ENCODE assay signal across 8 mouse cellular contexts in genomic region chr2:93252356-93252755, GRCm38 (mm10).
A peak's percentile ranks its signal among the peaks of the same experiment; 100 is the strongest.
DNase-seq lines count a peak whose midpoint lies in the region; ATAC-seq lines count a peak whose summit lies in the region.

No protein-coding gene starts in this region.

- no peak overlapping the region for H3K4me2 ChIP-seq in intestine, embryonic 14.5 days (ENCODE audit: low read length)
- no peak overlapping the region for H3K4me2 ChIP-seq in intestine, embryonic 15.5 days (replicated peaks)
- H3K4me2 ChIP-seq in hindbrain, embryonic 14.5 days (replicated peaks): no peak overlapping the region
- H3K4me2 ChIP-seq in neural tube, embryonic 12.5 days (replicated peaks): no peak overlapping the region

- H3K36me3 ChIP-seq in intestine, embryonic 14.5 days (ENCODE audit: control insufficient read depth, insufficient read depth, low read length): no peaks in the 10 kb centered on the region
- H3K36me3 ChIP-seq in intestine, embryonic 15.5 days: no peaks in the 10 kb centered on the region
- no peaks in the 10 kb centered on the region for H3K36me3 ChIP-seq in hindbrain, embryonic 14.5 days (replicated peaks; ENCODE audit: control insufficient read depth, insufficient read depth)
- no peaks in the 10 kb centered on the region for H3K36me3 ChIP-seq in neural tube, embryonic 12.5 days

- H3K27ac ChIP-seq in intestine, embryonic 14.5 days (ENCODE audit: low read depth): no peak overlapping the region
- no peak overlapping the region for H3K27ac ChIP-seq in intestine, embryonic 15.5 days
- no peak overlapping the region for H3K27ac ChIP-seq in hindbrain, embryonic 14.5 days
- peak overlapping the region; percentile 37; the same call in 1 of the 2 replicates for H3K27ac ChIP-seq in neural tube, embryonic 12.5 days

- no peak overlapping the region for H3K4me3 ChIP-seq in intestine, embryonic 14.5 days (ENCODE audit: low read depth, low read length)
- no peak overlapping the region for H3K4me3 ChIP-seq in intestine, embryonic 15.5 days (replicated peaks)
- no peak overlapping the region for H3K4me3 ChIP-seq in hindbrain, embryonic 14.5 days (replicated peaks; ENCODE audit: low read length)
- no peak overlapping the region for H3K4me3 ChIP-seq in neural tube, embryonic 12.5 days

- no peaks in the 10 kb centered on the region for H3K27me3 ChIP-seq in intestine, embryonic 14.5 days (replicated peaks; ENCODE audit: control insufficient read depth, insufficient read depth, low read length)
- no peaks in the 10 kb centered on the region for H3K27me3 ChIP-seq in intestine, embryonic 15.5 days (replicated peaks)
- no peaks in the 10 kb centered on the region for H3K27me3 ChIP-seq in hindbrain, embryonic 14.5 days (ENCODE audit: control insufficient read depth, insufficient read depth, low read length)
- no peaks in the 10 kb centered on the region for H3K27me3 ChIP-seq in neural tube, embryonic 12.5 days (replicated peaks)

- no peak for ATAC-seq in intestine, embryonic 14.5 days (replicated peaks; ENCODE audit: low FRiP score, low TSS enrichment, low read depth)
- no peak for ATAC-seq in intestine, embryonic 15.5 days
- ATAC-seq in hindbrain, embryonic 14.5 days (ENCODE audit: low FRiP score): peak; percentile 51; the same call in 1 of the 2 replicates
- peak; percentile 52 for ATAC-seq in neural tube, embryonic 12.5 days (ENCODE audit: low FRiP score, low read depth)
- no peak for ATAC-seq in megakaryocyte-erythroid progenitor cell, adult 5-6 weeks (replicated peaks; ENCODE audit: low FRiP score, low TSS enrichment, poor library complexity, severe bottlenecking)

- WGBS in intestine, embryonic 14.5 days: 48% methylated on average over 9 of the region's 9 CpGs
- 49% methylated on average over 9 of the region's 9 CpGs for WGBS in intestine, embryonic 15.5 days
- 25% methylated on average over 9 of the region's 9 CpGs for WGBS in hindbrain, embryonic 14.5 days
- 17% methylated on average over 9 of the region's 9 CpGs for WGBS in neural tube, embryonic 12.5 days

- peaks cover 3% of the 10 kb centered on the region; the same call in 1 of the 2 replicates for H3K9me3 ChIP-seq in intestine, embryonic 14.5 days (ENCODE audit: control insufficient read depth, low read length)
- H3K9me3 ChIP-seq in intestine, embryonic 15.5 days: no peaks in the 10 kb centered on the region
- H3K9me3 ChIP-seq in hindbrain, embryonic 14.5 days (ENCODE audit: control insufficient read depth, low read length): no peaks in the 10 kb centered on the region
- no peaks in the 10 kb centered on the region for H3K9me3 ChIP-seq in neural tube, embryonic 12.5 days

- H3K4me1 ChIP-seq in intestine, embryonic 14.5 days (replicated peaks; ENCODE audit: control insufficient read depth, insufficient read depth, low read length): peaks cover 14% of the 10 kb centered on the region; the same call in 1 of the 2 replicates
- peaks cover 19% of the 10 kb centered on the region for H3K4me1 ChIP-seq in intestine, embryonic 15.5 days (replicated peaks)
- H3K4me1 ChIP-seq in hindbrain, embryonic 14.5 days (replicated peaks; ENCODE audit: control insufficient read depth, insufficient read depth, low read length): peaks cover 33% of the 10 kb centered on the region
- H3K4me1 ChIP-seq in neural tube, embryonic 12.5 days: peaks cover 62% of the 10 kb centered on the region

- DNase-seq in intestine, embryonic 14.5 days (ENCODE audit: low spot score): no peak
- DNase-seq in cerebellum, postnatal 10 days: peak; percentile 67 to 86
- DNase-seq in hindbrain, embryonic 14.5 days (ENCODE audit: low spot score): no peak
- DNase-seq in natural killer cell, adult 2 months (ENCODE audit: low spot score in 2 of 2): no peak
- no peak for DNase-seq in lung, postnatal 4 days

- H3K9ac ChIP-seq in intestine, embryonic 14.5 days (ENCODE audit: low read length): 0 out of 2 replicates have a peak overlapping the region, but pooled peaks have one; percentile 10
- no peak overlapping the region for H3K9ac ChIP-seq in intestine, embryonic 15.5 days
- no peak overlapping the region for H3K9ac ChIP-seq in hindbrain, embryonic 14.5 days
- H3K9ac ChIP-seq in neural tube, embryonic 12.5 days: no peak overlapping the region

Comparison
In these comparisons a context has a peak if more than half of its experiments do, and no peak if none do; other contexts are left out.
1. ATAC-seq: peak in hindbrain, embryonic 14.5 days (single experiment) and neural tube, embryonic 12.5 days (single experiment); none in intestine, embryonic 14.5 days (single experiment), intestine, embryonic 15.5 days (single experiment) and megakaryocyte-erythroid progenitor cell, adult 5-6 weeks (single experiment).
2. DNase-seq: peak in cerebellum, postnatal 10 days (2 of 2); none in intestine, embryonic 14.5 days (single experiment), hindbrain, embryonic 14.5 days (single experiment), natural killer cell, adult 2 months (0 of 2) and lung, postnatal 4 days (0 of 2).